Mouse (Mus musculus) G1E-ER4 (cell line): ENCODE results near the gene St14. TPM values are rescaled to one million over a fixed set of nuclear protein-coding genes. Genes with fewer than 3 reads are reported as not detected.

ENCODE experiments used
- GATA1 ChIP-seq: IDR thresholded peaks from one replicate; pipeline ENCODE4 v1.8.0; 2012; ENCODE audit warnings: low read length, inconsistent platforms
- polyA plus RNA-seq: library from polyadenylated mRNA; stranded (reverse); fragments of >175 nt; gene quantifications from 2 replicates; pipeline ENCODE4 v1.2.3, GENCODE M21; 2012

St14 gene
- polyA plus RNA-seq, 1 experiment: 0.01 TPM

DNA sequence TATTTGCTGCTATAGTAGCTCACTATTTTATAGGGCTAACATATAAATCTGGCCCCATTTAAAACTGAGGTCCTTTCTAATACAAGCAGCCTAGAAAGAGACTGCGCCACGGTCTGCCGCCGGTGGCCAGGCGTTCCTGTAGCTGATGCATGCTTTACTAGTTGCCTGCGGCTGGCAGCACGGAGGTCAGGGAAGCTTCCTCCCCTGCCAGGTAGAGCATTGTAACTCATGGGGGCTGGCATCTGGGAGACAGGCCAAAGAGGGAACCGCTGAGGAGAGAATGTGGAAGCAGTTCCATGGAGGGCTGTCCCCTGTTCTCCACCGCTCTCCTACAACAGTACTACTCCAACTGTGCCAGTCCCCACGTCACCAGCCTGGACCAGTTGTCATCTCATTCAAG lies 56.8 kb downstream of the St14 start:
- TF ChIP-seq GATA1: no peak

- TF ChIP-seq GATA1: no peak
Observed at GRCm38 (mm10) chr9:31073797-31074196, 57.9 kb downstream of the St14 start.

GRCm38 (mm10) chr9:31072256-31072655 lies 59.4 kb downstream of the St14 start:
- no peak for TF ChIP-seq GATA1

DNA sequence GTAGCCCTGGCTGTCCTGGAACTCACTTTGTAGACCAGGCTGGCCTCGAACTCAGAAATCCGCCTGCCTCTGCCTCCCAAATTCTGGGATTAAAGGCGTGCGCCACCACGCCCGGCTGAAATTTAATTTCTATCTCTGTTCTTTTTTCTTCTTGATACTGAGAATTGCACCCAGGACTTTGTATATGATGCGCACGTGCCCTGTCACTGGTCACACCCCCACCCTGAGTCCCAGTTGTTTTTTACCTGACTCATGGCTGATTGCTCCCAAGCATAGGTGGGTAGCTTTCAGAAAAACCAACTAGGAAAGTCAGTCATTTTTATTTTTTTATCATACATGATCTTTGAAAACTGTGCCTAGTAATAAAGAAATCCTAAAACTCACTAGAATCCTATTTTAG lies 60.9 kb downstream of the St14 start:
- no peak for TF ChIP-seq GATA1

GRCm38 (mm10) chr9:31058723-31059122 lies 72.9 kb downstream of the St14 start:
- TF ChIP-seq GATA1: no peak

DNA sequence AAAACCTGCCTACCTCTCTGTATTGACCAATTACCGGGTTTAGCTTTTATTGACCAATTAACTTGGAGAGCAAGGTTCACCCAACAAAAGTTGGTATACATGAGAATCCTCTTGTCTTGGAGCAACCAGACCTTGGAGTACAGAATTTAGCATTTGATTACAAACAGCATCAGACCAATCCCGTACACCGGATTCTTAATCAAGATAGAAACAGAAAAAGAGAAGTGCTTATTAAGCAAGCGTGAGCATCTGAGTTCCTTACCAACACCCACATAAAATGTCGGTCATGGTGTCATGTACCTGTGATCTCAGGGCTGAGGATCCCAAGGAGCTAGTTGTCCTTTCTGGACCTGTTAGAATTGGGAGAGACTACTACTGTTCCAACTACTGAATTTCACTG lies 81.4 kb downstream of the St14 start:
- TF ChIP-seq GATA1: no peak

Other genes starting within 250 kb of the St14 start
- not detected in 2 replicates for gene Adamts15, start 209.4 kb downstream of the St14 start, polyA plus RNA-seq
- not detected in 2 replicates for gene Adamts8, start 189.3 kb downstream of the St14 start, polyA plus RNA-seq
- 6.5 and 8.2 TPM in 2 replicates for gene Zbtb44, start 101.2 kb downstream of the St14 start, polyA plus RNA-seq
- gene Aplp2, start 80.0 kb upstream of the St14 start, polyA plus RNA-seq: 45.6 and 52.4 TPM in 2 replicates
- 6.0 and 6.8 TPM in 2 replicates for gene Prdm10, start 148.7 kb upstream of the St14 start, polyA plus RNA-seq